Mouse (Mus musculus): ENCODE data around the gene Col24a1.

Gene Col24a1

DNA sequence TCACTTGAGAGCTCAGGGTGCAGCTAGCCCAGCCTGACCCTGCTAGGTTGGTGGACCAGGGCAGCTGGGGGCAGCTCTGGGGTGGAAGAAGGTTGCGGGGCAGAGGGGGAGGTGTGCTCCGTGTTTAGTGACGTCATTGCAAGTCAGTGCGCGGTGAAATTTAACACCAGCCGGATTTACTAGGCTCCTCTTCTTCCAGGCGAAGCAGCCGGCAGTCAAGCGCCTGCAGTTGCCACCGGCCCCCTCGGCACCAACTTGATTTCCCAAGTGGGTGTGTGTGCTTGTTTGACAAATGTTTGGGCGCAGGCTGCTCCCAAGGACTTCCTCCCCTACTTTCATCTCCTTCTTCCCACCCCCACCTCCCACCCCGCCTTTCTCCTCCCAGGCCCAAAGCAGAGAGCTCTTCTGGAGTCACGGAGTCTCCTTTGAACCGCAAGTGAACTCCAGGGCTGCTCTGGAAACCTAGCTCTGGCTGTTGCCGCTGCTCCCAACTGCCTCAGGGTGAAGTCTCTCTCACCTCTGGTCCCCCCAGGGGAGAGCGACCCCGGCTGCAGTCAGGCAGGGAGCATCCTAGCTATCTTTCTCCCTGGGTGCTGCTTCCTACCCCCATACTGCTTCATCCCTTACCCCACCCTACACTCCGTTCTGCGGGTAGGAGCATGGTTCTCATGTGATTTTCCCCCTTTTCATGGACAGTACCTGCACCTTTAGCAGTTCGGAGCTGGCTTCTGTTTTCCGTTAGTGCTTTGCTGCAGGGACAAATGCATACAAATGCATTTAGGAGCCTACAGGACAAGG, at the start of gene Col24a1:
Gene Col24a1 (plus strand): TSS at position 136 of the 798 bp plus-strand sequence.
- no peak for DNase-seq

GRCm38 (mm10) chr3:145248040-145248439, 44.2 kb upstream of the Col24a1 start:
- DNase-seq = no peak

- DNase-seq = no peak
Observed at GRCm38 (mm10) chr3:145253066-145253465, 39.2 kb upstream of the Col24a1 start.

- DNase-seq = no peak
Observed at GRCm38 (mm10) chr3:145254764-145255396, 37.4 kb upstream of the Col24a1 start.

- no peak for DNase-seq
Observed at GRCm38 (mm10) chr3:145256647-145257046, 35.6 kb upstream of the Col24a1 start.

DNA sequence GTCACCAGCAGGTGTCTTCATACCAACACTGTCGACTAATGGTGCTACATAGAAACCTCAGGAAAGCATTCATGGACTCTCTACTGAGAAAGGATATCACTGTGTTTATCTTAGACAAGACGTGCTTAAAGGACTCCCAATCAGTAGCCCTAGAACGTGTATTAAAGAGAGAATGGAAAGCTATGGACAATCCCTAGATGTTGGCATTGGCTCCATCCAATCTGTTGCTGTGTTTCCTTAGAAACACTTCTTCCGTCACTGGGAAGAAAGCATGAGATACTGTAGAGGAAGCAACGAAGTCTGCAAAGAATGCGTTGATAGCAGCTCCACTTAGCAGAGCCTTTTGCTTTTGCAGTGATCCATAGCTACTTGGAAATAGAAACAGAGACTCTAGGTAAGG, 32.6 kb upstream of the Col24a1 start:
- DNase-seq = no peak

DNA sequence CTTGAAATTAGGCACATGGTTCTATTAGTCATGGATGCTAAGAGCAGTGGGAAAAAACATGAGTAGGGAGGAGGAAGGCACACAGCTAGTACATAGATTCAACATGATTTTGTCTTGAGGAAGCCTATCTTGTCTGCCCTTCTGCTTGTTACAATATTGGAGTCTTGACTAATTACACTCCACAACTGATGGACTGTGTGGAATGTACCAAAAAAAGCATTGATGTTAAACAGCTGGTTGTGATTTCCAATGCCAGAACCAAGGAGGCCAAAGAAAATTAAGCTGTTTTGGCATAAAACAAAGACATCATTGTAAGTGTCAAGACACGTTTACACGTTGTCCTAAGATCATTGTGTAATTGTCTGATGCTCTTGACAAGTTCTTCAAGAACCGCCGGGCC, 29.1 kb upstream of the Col24a1 start:
- no peak for DNase-seq

- DNase-seq = no peak
Observed at GRCm38 (mm10) chr3:145268066-145268465, 24.2 kb upstream of the Col24a1 start.

DNA sequence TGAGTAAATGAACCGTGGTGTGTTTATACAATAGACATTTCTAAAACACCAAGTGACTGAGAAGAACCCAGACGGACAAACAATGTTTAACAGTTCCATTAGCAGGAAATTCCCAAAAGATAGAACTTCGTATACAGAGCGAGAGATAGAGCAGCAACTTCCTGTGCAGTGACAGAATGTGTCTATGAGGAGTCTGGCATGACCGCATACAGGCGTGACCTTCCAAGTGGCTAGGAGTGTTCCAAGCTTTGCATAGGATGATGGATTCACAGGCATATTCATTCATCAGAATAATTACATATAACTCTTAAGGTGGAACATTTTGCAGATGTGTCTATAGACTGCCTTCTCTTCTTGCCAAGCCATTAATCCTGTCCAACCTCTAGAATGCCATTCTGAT, 18.1 kb upstream of the Col24a1 start:
- no peak for DNase-seq

- no peak for DNase-seq
Observed at GRCm38 (mm10) chr3:145293207-145293606, 935 bp downstream of the Col24a1 start.

DNA sequence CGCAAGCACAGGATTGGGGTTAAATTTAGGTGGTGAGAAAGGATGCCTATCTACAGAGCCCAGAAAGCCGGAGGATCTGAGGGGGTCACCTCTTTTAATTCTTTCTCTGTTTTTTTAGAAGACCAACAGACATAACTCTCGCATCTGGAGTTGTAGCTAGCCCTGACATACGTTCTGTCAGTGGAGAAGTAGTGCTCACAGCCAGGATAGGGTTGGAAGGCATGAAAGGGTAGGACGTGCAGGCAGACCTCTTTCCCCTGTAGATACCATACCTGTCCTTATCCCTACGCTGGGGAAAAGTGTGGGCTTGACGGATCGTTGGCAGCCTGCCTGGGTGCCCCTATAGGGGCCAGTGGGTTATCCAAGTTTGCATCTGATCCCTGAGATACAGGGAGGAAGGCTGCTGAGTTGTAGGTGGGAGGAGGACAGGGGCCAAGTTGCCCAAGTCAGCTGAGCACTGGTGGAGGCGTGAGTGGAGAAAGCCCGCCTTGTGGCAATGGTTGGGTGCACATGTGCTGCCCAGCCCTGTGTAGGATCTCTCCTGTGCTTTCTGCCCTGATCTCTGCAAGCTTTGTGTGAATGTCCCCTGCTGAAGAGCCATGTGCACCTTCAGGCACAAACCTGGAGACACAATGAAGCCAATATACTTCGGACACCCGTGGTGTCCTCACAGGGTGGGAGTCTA, 1.5 kb downstream of the Col24a1 start:
- DNase-seq = no peak

GRCm38 (mm10) chr3:145299980-145300591, 7.8 kb downstream of the Col24a1 start:
- DNase-seq = no peak

DNA sequence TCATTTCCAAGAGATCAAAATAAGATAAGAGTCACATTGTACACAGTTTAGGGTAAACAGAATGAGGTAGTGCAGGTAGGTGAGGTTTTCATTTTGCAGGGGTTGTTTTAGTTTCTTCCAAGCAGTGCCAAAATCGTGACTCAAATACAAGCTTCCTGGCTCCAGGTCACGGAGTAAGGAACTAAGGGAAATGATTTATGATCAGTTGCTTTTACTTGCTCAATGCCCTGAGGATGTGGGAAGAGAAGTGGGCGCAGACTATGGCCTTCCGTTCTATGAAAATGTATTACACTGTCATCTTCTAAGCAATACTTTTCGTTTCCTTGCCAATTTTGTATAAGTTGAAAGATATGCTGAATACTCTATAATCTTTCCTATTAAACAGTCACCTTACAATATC, 13.0 kb downstream of the Col24a1 start:
- DNase-seq = no peak

- no peak for DNase-seq
Observed at GRCm38 (mm10) chr3:145307209-145307608, 14.9 kb downstream of the Col24a1 start.

DNA sequence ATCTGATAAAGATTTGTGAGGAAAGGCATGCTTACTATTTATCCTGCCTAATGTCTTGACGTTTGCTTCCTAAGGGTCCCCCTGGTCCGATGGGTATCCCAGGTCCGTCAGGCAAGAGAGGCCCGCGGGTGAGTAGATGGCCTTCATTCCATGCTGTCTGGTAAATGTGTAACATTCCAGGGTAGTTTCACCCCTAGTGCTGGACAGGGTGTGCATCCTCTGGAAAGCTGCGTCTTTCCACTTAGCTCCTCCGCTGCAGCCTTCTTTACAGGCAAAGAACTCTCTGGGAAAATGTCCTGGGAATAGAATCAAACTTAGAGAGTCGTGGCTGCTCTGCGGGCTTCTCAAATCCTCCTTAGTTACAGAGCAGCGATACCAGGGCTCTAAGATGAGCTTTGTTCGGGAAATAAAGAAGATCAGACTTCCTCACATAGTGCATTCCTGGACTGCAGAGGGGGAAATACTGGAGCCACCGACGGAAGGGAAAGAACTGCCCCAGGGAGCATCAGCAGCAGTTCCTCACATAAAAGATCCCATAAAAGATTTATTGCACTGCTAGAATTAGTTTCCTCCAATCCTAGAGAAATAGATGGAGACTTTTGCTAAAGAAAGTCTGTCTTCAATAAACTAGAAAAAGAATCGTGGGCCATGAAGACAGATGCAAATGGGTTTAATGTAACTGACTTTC, 28.5 kb downstream of the Col24a1 start:
- DNase-seq = no peak

DNA sequence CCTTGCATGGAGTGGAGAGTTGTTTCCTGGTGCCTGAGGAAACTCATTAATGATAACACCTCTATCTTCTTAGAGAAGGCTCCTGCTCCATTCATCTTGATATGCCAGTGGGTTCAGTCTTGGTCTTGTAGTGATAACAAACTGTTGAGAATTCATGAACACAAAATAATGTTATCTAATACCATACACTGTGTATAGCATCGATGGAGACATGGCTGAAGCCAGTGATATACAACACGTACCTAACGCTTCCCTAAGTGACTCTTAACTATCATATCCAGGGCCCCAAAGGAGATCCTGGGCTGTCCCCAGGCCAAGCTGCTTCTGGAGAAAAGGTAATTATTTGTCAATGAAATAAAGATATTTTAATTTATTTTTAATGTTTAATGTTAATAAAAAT, 33.1 kb downstream of the Col24a1 start:
- no peak for DNase-seq

GRCm38 (mm10) chr3:145331642-145332041, 39.4 kb downstream of the Col24a1 start:
- DNase-seq = no peak

GRCm38 (mm10) chr3:145334046-145334445, 41.8 kb downstream of the Col24a1 start:
- DNase-seq = no peak

GRCm38 (mm10) chr3:145337161-145337560, 44.9 kb downstream of the Col24a1 start:
- DNase-seq = no peak

- no peak for DNase-seq
Observed at GRCm38 (mm10) chr3:145339851-145340499, 47.7 kb downstream of the Col24a1 start.

GRCm38 (mm10) chr3:145348690-145349089, 56.4 kb downstream of the Col24a1 start:
- no peak for DNase-seq

GRCm38 (mm10) chr3:145353951-145354350, 61.7 kb downstream of the Col24a1 start:
- DNase-seq = no peak
